Mouse (Mus musculus) liver, embryonic 11.5 days (tissue): ENCODE measurements around the gene Pkd1l2. TPM values are rescaled to one million over a fixed set of nuclear protein-coding genes. Genes with fewer than 3 reads are reported as not detected.

Source experiments
- ATAC-seq: fragments of 200-750 bp; cut with Nextera tagmentation; replicated peaks from 2 replicates; pipeline ENCODE4 v1.8.0; 2017; ENCODE audit warnings: moderate number of reproducible peaks, mild to moderate bottlenecking, moderate TSS enrichment, moderate library complexity; ENCODE audit not compliant: low FRiP score
- DNase-seq: peaks from one replicate; pipeline ENCODE4 v3.0.0-alpha.2; 2017; ENCODE audit warnings: low spot score
- H3K27ac ChIP-seq: fragments of 300-500 bp; sonication (generic); 2 replicates; pipeline ENCODE4 v1.5.1; 2014; ENCODE audit warnings: mild to moderate bottlenecking, low read depth, low read length, control low read depth
- H3K27me3 ChIP-seq: fragments of 300-500 bp; sonication (generic); replicated peaks from 2 replicates; pipeline ENCODE4 v1.6.1; 2014; ENCODE audit warnings: low read length, mixed read lengths; ENCODE audit not compliant: control insufficient read depth, insufficient read depth
- H3K36me3 ChIP-seq: fragments of 300-500 bp; sonication (generic); 2 replicates; pipeline ENCODE4 v1.6.1; 2014; ENCODE audit warnings: mild to moderate bottlenecking, low read length, moderate library complexity, mixed read lengths; ENCODE audit not compliant: control insufficient read depth, insufficient read depth
- H3K4me1 ChIP-seq: fragments of 300-500 bp; sonication (generic); replicated peaks from 2 replicates; pipeline ENCODE4 v1.6.1; 2014; ENCODE audit warnings: low read length, mixed read lengths; ENCODE audit not compliant: control insufficient read depth, insufficient read depth
- H3K4me2 ChIP-seq: fragments of 300-500 bp; sonication (generic); 2 replicates; pipeline ENCODE4 v1.6.1; 2014; ENCODE audit warnings: mild to moderate bottlenecking, control low read depth, moderate library complexity
- H3K4me3 ChIP-seq: fragments of 300-500 bp; sonication (generic); 2 replicates; pipeline ENCODE4 v1.5.1; 2014; ENCODE audit warnings: low read depth, low read length, control low read depth
- H3K9ac ChIP-seq: fragments of 300-500 bp; sonication (generic); 2 replicates; pipeline ENCODE4 v1.6.1; 2014; ENCODE audit warnings: low read depth, low read length, control low read depth
- H3K9me3 ChIP-seq: fragments of 300-500 bp; sonication (generic); 2 replicates; pipeline ENCODE4 v1.6.1; 2016; ENCODE audit warnings: low read length, inconsistent platforms, mixed read lengths; ENCODE audit not compliant: control insufficient read depth
- WGBS: fragments of 180-500 bp; shearing (Covaris S2); extraction: QIAGEN DNeasy Blood & Tissue Kit; methylation state at CpG from one replicate; pipeline ENCODE4 v1.1.7; 2014; 5-methylcytosine and 5-hydroxymethylcytosine counted together
- polyA plus RNA-seq: library from polyadenylated mRNA; unstranded; fragments of >200 nt; fragmentation: Nextera tagmentation; extraction: Ambion mirVana; gene quantifications from 2 replicates; pipeline ENCODE4 v1.2.1, GENCODE M21; 2014

Gene Pkd1l2
- polyA plus RNA-seq, 1 experiment from 2014 or later: 0.03 TPM

GRCm38 (mm10) chr8:116951778-116952177 lies 130.5 kb downstream of the Pkd1l2 start:
- 91% methylated on average over 2 of the region's 2 CpGs for WGBS
- Histone ChIP-seq H3K27ac (no peak overlapping the region), H3K9me3 (no peaks in the 10 kb centered on the region), H3K9ac (no peak overlapping the region), H3K4me1 (peaks cover 10% of the 10 kb centered on the region), H3K36me3 (peaks cover 25% of the 10 kb centered on the region), H3K4me3 (no peak overlapping the region), H3K4me2 (no peak overlapping the region), H3K27me3 (no peaks in the 10 kb centered on the region)
- DNase-seq (no peak), ATAC-seq (no peak)

GRCm38 (mm10) chr8:116951369-116951768 lies 130.9 kb downstream of the Pkd1l2 start:
- Histone ChIP-seq H3K27ac (no peak overlapping the region), H3K4me1 (peaks cover 15% of the 10 kb centered on the region), H3K27me3 (no peaks in the 10 kb centered on the region), H3K4me2 (no peak overlapping the region), H3K9ac (no peak overlapping the region), H3K36me3 (peaks cover 24% of the 10 kb centered on the region), H3K4me3 (no peak overlapping the region), H3K9me3 (no peaks in the 10 kb centered on the region)
- no peak for DNase-seq
- ATAC-seq: no peak
- 81% methylated on average over 5 of the region's 5 CpGs for WGBS

GRCm38 (mm10) chr8:116947589-116947988 lies 134.7 kb downstream of the Pkd1l2 start:
- WGBS: 50% methylated on average over 7 of the region's 7 CpGs
- H3K4me3 ChIP-seq: no peak overlapping the region
- no peaks in the 10 kb centered on the region for H3K36me3 ChIP-seq
- H3K4me1 ChIP-seq: peaks cover 41% of the 10 kb centered on the region
- no peaks in the 10 kb centered on the region for H3K27me3 ChIP-seq
- DNase-seq (no peak), ATAC-seq (no peak; the same call in 1 of the 2 replicates)
- H3K4me2 ChIP-seq: peak overlapping the region; percentile 46
- H3K27ac ChIP-seq: no peak overlapping the region; the same call in 1 of the 2 replicates
- no peaks in the 10 kb centered on the region for H3K9me3 ChIP-seq
- H3K9ac ChIP-seq: peak overlapping the region; percentile 9; the same call in 1 of the 2 replicates

GRCm38 (mm10) chr8:116946851-116947250 lies 135.4 kb downstream of the Pkd1l2 start:
- Histone ChIP-seq H3K4me3 (peak overlapping the region; percentile 30), H3K27ac (peak overlapping the region; percentile 67; the same call in 1 of the 2 replicates), H3K36me3 (no peaks in the 10 kb centered on the region), H3K9me3 (no peaks in the 10 kb centered on the region), H3K9ac (peak overlapping the region; percentile 1; the same call in 1 of the 2 replicates), H3K4me2 (peak overlapping the region; percentile 95), H3K4me1 (peaks cover 45% of the 10 kb centered on the region), H3K27me3 (no peaks in the 10 kb centered on the region)
- no peak for ATAC-seq
- no peak for DNase-seq
- 58% methylated on average over 6 of the region's 6 CpGs for WGBS

- H3K4me3 ChIP-seq: peak overlapping the region; percentile 30
- H3K27me3 ChIP-seq: no peaks in the 10 kb centered on the region
- 39% methylated on average over 21 of the region's 21 CpGs for WGBS
- H3K9me3 ChIP-seq: no peaks in the 10 kb centered on the region
- H3K4me2 ChIP-seq: peak overlapping the region; percentile 95
- no peak for DNase-seq
- ATAC-seq: no peak
- H3K9ac ChIP-seq: peak overlapping the region; percentile 23; the same call in 1 of the 2 replicates
- peaks cover 45% of the 10 kb centered on the region for H3K4me1 ChIP-seq
- no peaks in the 10 kb centered on the region for H3K36me3 ChIP-seq
- H3K27ac ChIP-seq: peak overlapping the region; percentile 67
Observed at GRCm38 (mm10) chr8:116946268-116946838, 135.9 kb downstream of the Pkd1l2 start.

Other genes with a start within 250 kb of the Pkd1l2 start
- gene Cmc2, start 161.0 kb downstream of the Pkd1l2 start, polyA plus RNA-seq: 94.4 and 101 TPM in 2 replicates
- gene Cenpn, start 160.7 kb downstream of the Pkd1l2 start, polyA plus RNA-seq: 53.9 and 56.9 TPM in 2 replicates
- 13.1 and 13.3 TPM in 2 replicates for gene Atmin, start 139.1 kb downstream of the Pkd1l2 start, polyA plus RNA-seq
- 0.63 and 0.88 TPM in 2 replicates for gene 1700030J22Rik, start 103.5 kb downstream of the Pkd1l2 start, polyA plus RNA-seq
- gene Gcsh, start 88.9 kb downstream of the Pkd1l2 start, polyA plus RNA-seq: 147 and 149 TPM in 2 replicates
- gene Bco1, start 13.4 kb upstream of the Pkd1l2 start, polyA plus RNA-seq: 11.3 and 11.9 TPM in 2 replicates
- gene Gan, start 75.7 kb upstream of the Pkd1l2 start, polyA plus RNA-seq: 2.0 and 2.1 TPM in 2 replicates
- gene Cmip, start 174.6 kb upstream of the Pkd1l2 start, polyA plus RNA-seq: 14.3 and 17.1 TPM in 2 replicates